Mouse (Mus musculus): ENCODE measurements around the gene Tigd3. TPM values are rescaled to one million over a fixed set of nuclear protein-coding genes. Genes with fewer than 3 reads are reported as not detected.
A peak's percentile ranks its signal among the peaks of the same experiment; 100 is the strongest.

Gene Tigd3
- total and polyA plus RNA-seq, 3 experiments, result 2.1 to 2.2 TPM; not detected in 1

DNA sequence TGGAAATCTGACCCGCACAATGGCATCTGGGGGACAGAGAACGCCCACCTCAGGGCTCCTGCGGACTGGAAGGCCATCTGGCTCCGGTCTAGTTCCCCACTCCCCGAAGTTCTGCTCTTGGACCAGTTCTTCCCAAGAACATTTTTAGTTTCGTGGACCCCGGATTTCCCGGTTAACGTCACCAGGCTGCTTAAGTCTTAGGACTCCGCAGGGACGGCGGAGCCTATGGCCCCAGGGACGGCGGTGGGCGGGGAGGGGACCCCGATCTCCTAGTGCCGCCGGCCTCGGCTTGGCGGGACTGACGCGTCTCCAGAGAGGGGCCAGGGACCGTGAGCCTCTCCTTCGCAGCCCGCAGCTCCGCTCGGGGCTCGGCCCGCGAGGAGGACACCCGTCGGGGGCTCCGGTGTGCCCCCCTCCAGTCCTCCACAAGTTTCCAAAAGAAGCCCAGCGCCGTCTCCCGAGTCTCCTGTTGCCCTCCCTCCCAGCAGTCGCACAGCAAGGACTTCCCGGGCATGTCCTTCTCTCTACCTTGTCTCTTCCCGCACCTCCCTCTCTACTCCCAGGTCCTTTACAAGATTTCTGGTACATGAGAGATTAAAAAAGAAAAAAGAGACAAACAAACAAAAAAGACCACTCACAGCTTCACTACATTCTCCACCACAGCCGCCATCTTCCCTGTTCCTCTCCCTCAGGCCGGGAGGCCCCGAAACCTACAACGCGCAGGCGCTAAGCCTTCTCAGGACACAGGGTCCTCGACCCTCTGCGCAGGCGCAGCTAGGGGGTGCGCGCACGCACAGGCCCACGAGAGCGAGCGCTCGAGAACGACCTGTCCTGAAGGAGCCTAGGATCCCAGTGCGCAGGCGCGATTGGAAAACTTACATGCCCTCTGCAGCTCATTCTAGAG, 18.4 kb upstream of the Tigd3 start (continued):
- TF ChIP-seq MYB (IDR thresholded peaks at IDR 0.05; ENCODE audit: low read depth, low read length) (no peak), EP300 (IDR thresholded peaks at IDR 0.05; ENCODE audit: low read depth in 1 of 2, low read length in 2 of 2) (no peak), POLR2AphosphoS2 (IDR thresholded peaks at IDR 0.05; ENCODE audit: low read length) (peak; percentile 75; the same call in 1 of the 2 replicates), POLR2A (IDR thresholded peaks at IDR 0.05; ENCODE audit: control insufficient read depth in 1 of 2, insufficient read depth in 1 of 2, low read depth in 1 of 2, low read length in 2 of 2, poor library complexity in 1 of 2) (peak; percentile 71 to 97), KAT2A (conservative IDR thresholded peaks at IDR 0.05; ENCODE audit: low read depth, low read length) (no peak; the same call in 1 of the 2 replicates)

DNA sequence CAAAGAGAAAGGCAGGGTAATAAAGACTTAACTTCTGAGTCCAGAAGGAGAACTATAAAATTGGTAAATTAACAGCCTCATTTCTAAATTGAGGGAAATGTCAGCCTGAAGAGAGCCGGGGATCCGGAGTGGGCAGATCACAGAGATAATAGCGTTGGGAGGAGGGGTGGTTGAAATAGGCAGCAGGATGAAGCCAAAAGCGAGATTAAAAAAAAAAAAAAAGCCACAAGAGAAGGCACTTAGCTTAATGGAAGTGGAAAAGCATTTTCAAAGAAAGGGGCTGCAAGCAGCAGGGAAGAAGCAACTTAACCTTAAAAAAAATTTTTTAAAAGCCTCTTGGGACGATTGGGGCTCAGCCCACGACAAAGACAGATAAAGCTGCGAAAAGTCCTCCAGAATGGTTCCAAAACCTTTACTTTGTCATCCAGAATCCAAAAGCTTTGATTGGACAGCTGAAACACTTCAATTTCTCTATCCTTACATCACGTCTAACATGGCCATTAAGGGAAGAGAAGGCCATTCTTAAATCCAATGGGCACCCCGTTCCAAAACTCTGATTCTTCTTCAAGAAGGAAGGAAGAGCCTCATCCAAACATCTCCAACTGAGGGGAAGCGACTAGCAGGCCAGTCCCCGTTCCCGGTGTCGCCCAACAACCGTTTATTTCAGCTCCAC, 17.6 kb upstream of the Tigd3 start:
- Histone ChIP-seq H3K9ac (ENCODE audit: control insufficient read depth, low read depth, low read length, poor library complexity, severe bottlenecking) (peak overlapping the region; percentile 97), H3K79me2 (ENCODE audit: control insufficient read depth, insufficient read depth, low read length, poor library complexity) (peaks cover 47% of the 10 kb centered on the region), H3K27ac (ENCODE audit: control insufficient read depth, low read depth, low read length) (peak overlapping the region; percentile 89), H3K36me3 (ENCODE audit: control insufficient read depth in 1 of 2, insufficient read depth in 2 of 2, low read length in 2 of 2) (peaks cover 11 to 29% of the 10 kb centered on the region in 2 experiments), H3K4me1 (ENCODE audit: control insufficient read depth in 1 of 2, insufficient read depth in 2 of 2, low read length in 2 of 2) (peaks cover 8 to 27% of the 10 kb centered on the region in 2 experiments), H3K27me3 (ENCODE audit: control insufficient read depth in 1 of 2, insufficient read depth in 2 of 2, low read length in 2 of 2) (no peaks in the 10 kb centered on the region), H3K9me3 (replicated peaks; ENCODE audit: insufficient read depth, low read length) (no peaks in the 10 kb centered on the region), H3K4me3 (ENCODE audit: control insufficient read depth in 1 of 2, insufficient read depth in 1 of 2, low read depth in 2 of 2, low read length in 2 of 2) (peak overlapping the region; percentile 87 to 99)
- peak; percentile 71 for DNase-seq (ENCODE audit: low read depth, low spot score)
- no peak for TF ChIP-seq POLR2AphosphoS5 (IDR thresholded peaks at IDR 0.05; ENCODE audit: borderline replicate concordance, low read depth, low read length)
- TF ChIP-seq USF1 (IDR thresholded peaks at IDR 0.05; ENCODE audit: low read depth, low read length), result no peak
- no peak for TF ChIP-seq KAT2A (conservative IDR thresholded peaks at IDR 0.05; ENCODE audit: low read depth, low read length)
- TF ChIP-seq GABPA (IDR thresholded peaks at IDR 0.05; ENCODE audit: low read depth, low read length), result no peak
- no peak for TF ChIP-seq USF2 (IDR thresholded peaks at IDR 0.05; ENCODE audit: borderline replicate concordance in 1 of 2, insufficient read depth in 1 of 2, low read depth in 1 of 2, low read length in 2 of 2)
- no peak for TF ChIP-seq ELF1 (IDR thresholded peaks at IDR 0.05; ENCODE audit: low read depth, low read length)
- TF ChIP-seq MXI1 (IDR thresholded peaks at IDR 0.05; ENCODE audit: low read depth, low read length), result peak; percentile 59; the same call in 1 of the 2 replicates
- TF ChIP-seq GATA1 (IDR thresholded peaks at IDR 0.05; ENCODE audit: low read depth, low read length), result peak; percentile 82
- TF ChIP-seq UBTF (IDR thresholded peaks at IDR 0.05; ENCODE audit: borderline replicate concordance, insufficient read depth, low read depth, low read length), result no peak
- TF ChIP-seq ETS1 (IDR thresholded peaks at IDR 0.05; ENCODE audit: low read depth, low read length), result peak; percentile 53
- TF ChIP-seq CHD2 (IDR thresholded peaks at IDR 0.05; ENCODE audit: low read length), result peak; percentile 20; the same call in 1 of the 2 replicates
- TF ChIP-seq JUND (IDR thresholded peaks at IDR 0.05; ENCODE audit: low read depth, low read length), result no peak
- peak; percentile 23; the same call in 1 of the 2 replicates for TF ChIP-seq ZKSCAN1 (IDR thresholded peaks at IDR 0.05; ENCODE audit: low read depth, low read length)
- TF ChIP-seq MAZ (IDR thresholded peaks at IDR 0.05; ENCODE audit: low read depth, low read length), result no peak
- TF ChIP-seq CTCF (IDR thresholded peaks at IDR 0.05 in 2 of 3, conservative IDR thresholded peaks at IDR 0.05 in 1 of 3; ENCODE audit: control insufficient read depth in 1 of 3, insufficient read depth in 1 of 3, low read depth in 2 of 3, low read length in 3 of 3, poor library complexity in 1 of 3, severe bottlenecking in 1 of 3), result no peak
- TF ChIP-seq BHLHE40 (IDR thresholded peaks at IDR 0.05; ENCODE audit: borderline replicate concordance, low read depth, low read length), result no peak
- TF ChIP-seq MYC (IDR thresholded peaks at IDR 0.05; ENCODE audit: low read depth, low read length), result 0 out of 2 replicates have a peak, but pooled peaks have one; percentile 28
- peak; percentile 91 for TF ChIP-seq SIN3A (IDR thresholded peaks at IDR 0.05; ENCODE audit: low read length)
- peak; percentile 29; the same call in 1 of the 2 replicates for TF ChIP-seq TCF12 (IDR thresholded peaks at IDR 0.05; ENCODE audit: low read depth, low read length)
- no peak for TF ChIP-seq RAD21 (IDR thresholded peaks at IDR 0.05; ENCODE audit: low read depth, low read length)
- no peak for TF ChIP-seq POLR2A (IDR thresholded peaks at IDR 0.05; ENCODE audit: control insufficient read depth in 1 of 2, insufficient read depth in 1 of 2, low read depth in 1 of 2, low read length in 2 of 2, poor library complexity in 1 of 2)
- 0 out of 2 replicates have a peak, but pooled peaks have one; percentile 34 for TF ChIP-seq RCOR1 (IDR thresholded peaks at IDR 0.05; ENCODE audit: low read depth, low read length)
- TF ChIP-seq POLR2AphosphoS2 (IDR thresholded peaks at IDR 0.05; ENCODE audit: low read length), result no peak
- peak; percentile 96 for TF ChIP-seq ZNF384 (IDR thresholded peaks at IDR 0.05; ENCODE audit: low read depth, low read length)
- no peak for TF ChIP-seq E2F4 (IDR thresholded peaks at IDR 0.05; ENCODE audit: borderline replicate concordance, low read depth, low read length)
- peak; percentile 95; the same call in 1 of the 2 replicates for TF ChIP-seq CHD1 (IDR thresholded peaks at IDR 0.05; ENCODE audit: low read depth, low read length)
- no peak for TF ChIP-seq MAFK (IDR thresholded peaks at IDR 0.05; ENCODE audit: borderline replicate concordance, low read depth, low read length)
- TF ChIP-seq MYB (IDR thresholded peaks at IDR 0.05; ENCODE audit: low read depth, low read length), result no peak
- TF ChIP-seq NRF1 (IDR thresholded peaks at IDR 0.05; ENCODE audit: insufficient read depth, low read depth, low read length, poor library complexity, severe bottlenecking), result no peak

Measured in MEL (cell line).